Mouse (Mus musculus): ENCODE data around the gene Fam178b. TPM values are rescaled to one million over a fixed set of nuclear protein-coding genes. Genes with fewer than 3 reads are reported as not detected.

Fam178b gene
- polyA plus RNA-seq, 1 experiment from 2014 or later, result not detected

GRCm38 (mm10) chr1:36707797-36708196 lies 24.8 kb upstream of the Fam178b start:
- in situ Hi-C loops (cut with MboI; ENCODE audit: low pct_unique_long_range_greater_than_20kb), result no loop called here
- POLR2A ChIA-PET, result interaction anchor here (0.6 to 2.8 kb wide), 5 partner anchors 9 to 1183 kb away, joined by 3 to 8 read pairs (median 5); partner anchors contain the start of genes Cox5b, Mitd1 and Mrpl30
- DNase-seq (ENCODE audit: low read depth, low spot score) (no peak), ATAC-seq (no peak)
- no peaks in the 10 kb centered on the region for H3K27me3 ChIP-seq
- no peak for TF ChIP-seq CTCF (IDR thresholded peaks at IDR 0.05)
- CTCF ChIA-PET, result interaction anchor here (0.5 to 3.7 kb wide), 5 partner anchors 8 to 161 kb away, joined by 3 to 15 read pairs (median 3); partner anchors contain the start of gene Ankrd39

- no peak for DNase-seq (ENCODE audit: low read depth, low spot score)
- in situ Hi-C loops (cut with MboI; ENCODE audit: low pct_unique_long_range_greater_than_20kb), result no loop called here
- CTCF ChIA-PET, result interaction anchor here (0.5 to 3.7 kb wide), 3 partner anchors 11 to 160 kb away, joined by 3 to 15 read pairs (median 5); partner anchors contain the start of gene Ankrd39
Observed at GRCm38 (mm10) chr1:36707166-36707565, 24.2 kb upstream of the Fam178b start.

GRCm38 (mm10) chr1:36697030-36697429 lies 14.0 kb upstream of the Fam178b start:
- in situ Hi-C loops (cut with MboI; ENCODE audit: low pct_unique_long_range_greater_than_20kb), result no loop called here

More at GRCm38 (mm10) chr1:36707166-36707565, 24.2 kb upstream of the Fam178b start:
- ATAC-seq, result no peak
- TF ChIP-seq CTCF (IDR thresholded peaks at IDR 0.05), result no peak
- H3K27me3 ChIP-seq, result no peaks in the 10 kb centered on the region
- POLR2A ChIA-PET, result interaction anchor here (0.6 to 2.8 kb wide), 3 partner anchors 9 to 1183 kb away, joined by 3 to 8 read pairs (median 8); partner anchors contain the start of genes Cox5b, Mitd1 and Mrpl30

DNA sequence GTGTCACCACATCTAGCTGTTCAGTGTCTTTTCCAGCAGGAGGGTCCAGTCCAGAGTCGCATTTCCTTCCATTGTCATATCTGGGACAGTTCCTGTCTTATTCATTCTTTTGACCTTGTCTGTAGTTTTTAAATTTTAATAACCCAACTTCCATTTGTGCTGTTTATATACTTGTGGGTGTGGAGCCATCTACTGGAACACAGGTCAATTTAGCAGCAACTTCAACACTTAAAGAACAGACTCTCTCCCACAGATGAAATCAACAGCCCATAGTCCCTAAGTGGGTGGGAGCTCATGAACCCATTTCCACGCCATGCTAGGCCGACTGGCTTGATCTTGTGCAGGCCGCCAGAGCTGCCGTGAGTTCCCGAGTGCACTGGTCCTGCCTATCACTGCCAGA lies 13.4 kb upstream of the Fam178b start:
- ATAC-seq, result no peak
- in situ Hi-C loops (cut with MboI; ENCODE audit: low pct_unique_long_range_greater_than_20kb), result no loop called here
- no peak for TF ChIP-seq CTCF (IDR thresholded peaks at IDR 0.05)
- POLR2A ChIA-PET, result interaction anchor here (1.4 kb wide), 1 partner anchor 139 kb away, joined by 3 read pairs; no protein-coding TSS in a partner anchor
- no peaks in the 10 kb centered on the region for H3K27me3 ChIP-seq
- CTCF ChIA-PET, result interaction anchor here (1.6 to 2.0 kb wide), 3 partner anchors 11 to 149 kb away, joined by 3 to 5 read pairs (median 4); partner anchors contain the start of gene Ankrd39
- DNase-seq (ENCODE audit: low read depth, low spot score), result no peak

More at GRCm38 (mm10) chr1:36697030-36697429, 14.0 kb upstream of the Fam178b start:
- TF ChIP-seq CTCF (IDR thresholded peaks at IDR 0.05), result no peak
- ChIA-PET POLR2A (interaction anchor here (1.4 kb wide), 1 partner anchor 140 kb away, joined by 3 read pairs; no protein-coding TSS in a partner anchor), CTCF (interaction anchor here (1.6 to 2.0 kb wide), 2 partner anchors 11 to 13 kb away, joined by 4 to 5 read pairs; no protein-coding TSS in a partner anchor)
- ATAC-seq, result no peak
- no peak for DNase-seq (ENCODE audit: low read depth, low spot score)
- no peaks in the 10 kb centered on the region for H3K27me3 ChIP-seq

DNA sequence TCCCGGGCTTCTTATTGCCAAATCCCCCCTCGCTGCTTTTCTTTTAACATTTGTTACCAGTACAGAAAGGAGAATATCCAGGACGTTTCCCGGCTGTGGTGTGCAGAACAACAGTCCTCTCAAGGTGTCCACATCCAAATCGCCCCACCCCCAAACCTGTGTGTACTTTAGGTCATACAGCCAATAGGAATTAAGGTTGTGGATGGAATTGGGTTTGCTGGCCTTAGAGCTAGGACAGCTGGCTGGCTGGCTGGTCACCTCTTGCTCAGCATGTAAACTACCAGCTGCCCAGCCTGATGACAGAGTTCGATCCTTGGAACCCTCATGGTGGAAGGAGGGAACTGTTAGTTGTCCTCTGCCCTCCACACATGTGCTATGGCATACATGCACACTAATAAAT lies 11.9 kb upstream of the Fam178b start:
- ChIA-PET CTCF (interaction anchor here (2.0 kb wide), 1 partner anchor 13 kb away, joined by 5 read pairs; no protein-coding TSS in a partner anchor), POLR2A (interaction anchor here (2.1 kb wide), 1 partner anchor 137 kb away, joined by 5 read pairs; the partner anchor contains the start of gene Sema4c)
- in situ Hi-C loops (cut with MboI; ENCODE audit: low pct_unique_long_range_greater_than_20kb), result loop anchor here (5.0 kb wide), 1 partner anchor 138 kb away; the partner anchor contains the start of gene Sema4c
- TF ChIP-seq CTCF (IDR thresholded peaks at IDR 0.05), result no peak
- no peaks in the 10 kb centered on the region for H3K27me3 ChIP-seq
- ATAC-seq, result no peak
- no peak for DNase-seq (ENCODE audit: low read depth, low spot score)

GRCm38 (mm10) chr1:36691271-36692155 lies 8.5 kb upstream of the Fam178b start, which contains the start of gene Cox5b:
Cox5b (plus strand) TSS chr1:36691449.
- TF ChIP-seq CTCF (IDR thresholded peaks at IDR 0.05), result no peak
- in situ Hi-C loops (cut with MboI; ENCODE audit: low pct_unique_long_range_greater_than_20kb), result loop anchor here (5.0 kb wide), 1 partner anchor 134 kb away; the partner anchor contains the start of gene Sema4c
- POLR2A ChIA-PET, result interaction anchor here (1.0 to 1.4 kb wide), 4 partner anchors 12 to 142 kb away, joined by 3 to 8 read pairs (median 6); no protein-coding TSS in a partner anchor
- ATAC-seq (peak; percentile 92), DNase-seq (ENCODE audit: low read depth, low spot score) (peak; percentile 87)
- H3K27me3 ChIP-seq, result no peaks in the 10 kb centered on the region
- CTCF ChIA-PET, result interaction anchor here (1.2 to 1.3 kb wide), 2 partner anchors 8 to 144 kb away, joined by 3 to 7 read pairs; partner anchors contain the start of gene Ankrd39

DNA sequence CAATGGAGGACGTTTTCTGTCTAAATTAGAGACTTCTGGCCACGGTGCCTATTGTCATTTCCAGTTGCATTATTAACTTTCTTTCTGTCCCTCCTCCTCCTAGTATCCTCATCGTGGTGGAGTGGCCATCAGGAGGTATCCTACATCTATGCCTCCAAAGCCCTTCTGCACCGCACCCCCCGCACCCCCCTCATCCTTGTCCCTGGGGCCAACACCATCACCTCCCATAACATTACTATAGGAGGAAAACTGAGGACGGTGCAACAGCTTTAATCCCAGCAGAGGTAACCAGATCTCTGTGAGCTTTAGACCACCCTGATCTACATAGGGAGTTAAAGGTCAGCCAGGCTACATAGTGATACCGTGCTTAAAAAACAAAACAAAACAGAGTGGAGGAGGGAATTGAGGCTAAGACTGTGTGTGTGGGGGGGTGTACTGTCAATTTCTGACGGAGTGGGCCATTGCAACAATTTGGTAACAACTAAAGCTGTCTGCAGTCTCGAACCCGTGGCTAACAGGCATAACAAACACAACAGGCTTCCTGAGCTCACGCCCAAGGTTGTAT lies 7.8 kb upstream of the Fam178b start:
- ChIA-PET CTCF (interaction anchor here (1.3 kb wide), 1 partner anchor 144 kb away, joined by 7 read pairs; the partner anchor contains the start of gene Ankrd39), POLR2A (interaction anchor here (1.4 kb wide), 1 partner anchor 17 kb away, joined by 8 read pairs; no protein-coding TSS in a partner anchor)
- in situ Hi-C loops (cut with MboI; ENCODE audit: low pct_unique_long_range_greater_than_20kb), result loop anchor here (5.0 kb wide), 1 partner anchor 133 kb away; the partner anchor contains the start of gene Sema4c
- no peak for TF ChIP-seq CTCF (IDR thresholded peaks at IDR 0.05)
- no peak for ATAC-seq
- no peaks in the 10 kb centered on the region for H3K27me3 ChIP-seq
- no peak for DNase-seq (ENCODE audit: low read depth, low spot score)

GRCm38 (mm10) chr1:36683810-36684467 lies 956 bp upstream of the Fam178b start:
- POLR2A ChIA-PET, result interaction anchor here (1.0 kb wide), 2 partner anchors 10 to 137 kb away, joined by 4 read pairs; partner anchors contain the start of gene Ankrd39
- in situ Hi-C loops (cut with MboI; ENCODE audit: low pct_unique_long_range_greater_than_20kb), result no loop called here
- H3K27me3 ChIP-seq, result no peaks in the 10 kb centered on the region
- CTCF ChIA-PET, result interaction anchor here (0.6 to 1.7 kb wide), 15 partner anchors 8 to 141 kb away, joined by 3 to 11 read pairs (median 3); partner anchors contain the start of genes Ankrd39 and Sema4c
- ATAC-seq, result peak; percentile 85
- no peak for TF ChIP-seq CTCF (IDR thresholded peaks at IDR 0.05)
- DNase-seq (ENCODE audit: low read depth, low spot score), result peak; percentile 34

DNA sequence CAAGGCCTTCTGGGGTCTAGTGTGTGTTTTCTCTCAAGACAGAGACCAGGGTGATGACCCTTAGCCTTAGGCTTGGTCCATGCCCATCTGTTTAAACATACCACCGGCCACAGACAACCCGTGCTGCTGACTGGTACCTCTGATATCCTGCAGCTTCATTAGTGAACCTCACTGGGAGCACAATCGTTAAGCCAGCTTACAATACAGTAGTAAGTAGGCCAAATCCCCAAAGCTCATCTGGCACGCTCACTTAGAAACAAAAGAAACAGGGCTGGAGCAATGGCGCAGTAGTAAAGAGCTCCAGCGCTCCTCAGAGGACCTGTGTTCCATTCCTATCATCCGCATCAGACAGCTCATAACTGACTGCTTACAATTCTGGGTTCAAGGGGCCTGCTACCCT lies 2.1 kb downstream of the Fam178b start:
- no peak for DNase-seq (ENCODE audit: low read depth, low spot score)
- in situ Hi-C loops (cut with MboI; ENCODE audit: low pct_unique_long_range_greater_than_20kb), result no loop called here
- ChIA-PET POLR2A (no interaction called here), CTCF (interaction anchor here (2.9 kb wide), 1 partner anchor 134 kb away, joined by 15 read pairs; the partner anchor contains the start of gene Ankrd39)
- TF ChIP-seq CTCF (IDR thresholded peaks at IDR 0.05), result no peak
- H3K27me3 ChIP-seq, result no peaks in the 10 kb centered on the region
- ATAC-seq, result no peak
